Mouse (Mus musculus): Measurements from ENCODE around the gene Arhgap10. TPM values are rescaled to one million over a fixed set of nuclear protein-coding genes. Genes with fewer than 3 reads are reported as not detected.
A peak's percentile ranks its signal among the peaks of the same experiment; 100 is the strongest.

The Arhgap10 gene
- total and polyA plus RNA-seq, 3 experiments: 13.1 to 22.8 TPM; not detected in 1

DNA sequence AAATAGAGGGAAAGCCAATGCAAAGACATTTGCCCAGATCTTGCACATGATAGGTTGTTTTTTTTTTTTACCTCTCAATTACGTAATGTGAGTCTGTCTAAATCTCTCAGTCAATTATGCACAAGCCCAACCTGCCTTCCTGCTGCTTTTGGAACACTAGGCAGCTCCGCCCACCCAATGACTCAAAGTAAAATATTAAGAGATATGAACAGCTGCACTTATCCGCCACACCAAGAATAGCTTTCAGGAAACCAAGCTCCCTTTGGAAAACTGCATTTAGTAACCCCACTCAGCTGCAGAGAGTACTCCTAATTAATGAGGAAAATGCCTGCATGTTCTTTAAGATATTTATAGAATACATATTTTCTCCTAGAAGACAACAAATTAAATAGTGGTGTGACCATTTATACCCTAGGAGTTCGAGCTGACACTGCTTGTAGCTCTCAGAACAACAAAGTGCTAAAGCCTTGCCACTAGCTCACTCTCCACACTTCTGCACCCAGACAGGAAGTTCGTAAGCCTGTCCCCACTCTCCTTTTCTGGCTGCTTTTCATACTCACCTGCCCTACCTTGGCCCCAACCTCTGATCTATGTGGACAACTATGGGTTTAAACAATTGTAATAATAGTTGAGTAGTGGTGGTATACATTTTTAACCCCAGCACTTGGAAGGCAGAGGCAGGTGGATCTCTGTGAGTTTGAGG, 25.2 kb downstream of the Arhgap10 start (continued):
- TF ChIP-seq UBTF (IDR thresholded peaks at IDR 0.05; ENCODE audit: borderline replicate concordance, insufficient read depth, low read depth, low read length) (no peak), BHLHE40 (IDR thresholded peaks at IDR 0.05; ENCODE audit: borderline replicate concordance, low read depth, low read length) (no peak), NELFE (IDR thresholded peaks at IDR 0.05; ENCODE audit: low read depth, low read length) (no peak), NRF1 (IDR thresholded peaks at IDR 0.05; ENCODE audit: insufficient read depth, low read depth, low read length, poor library complexity, severe bottlenecking) (no peak), MXI1 (IDR thresholded peaks at IDR 0.05; ENCODE audit: low read depth, low read length) (no peak), GATA1 (IDR thresholded peaks at IDR 0.05; ENCODE audit: low read depth, low read length) (peak; percentile 50; the same call in 1 of the 2 replicates), GABPA (IDR thresholded peaks at IDR 0.05; ENCODE audit: low read depth, low read length) (no peak)

GRCm38 (mm10) chr8:77491231-77491923, 26.4 kb downstream of the Arhgap10 start:
- Histone ChIP-seq H3K27ac (ENCODE audit: control insufficient read depth, low read depth, low read length) (no peak overlapping the region), H3K9me3 (replicated peaks; ENCODE audit: insufficient read depth, low read length) (no peaks in the 10 kb centered on the region), H3K36me3 (ENCODE audit: control insufficient read depth in 1 of 2, insufficient read depth in 2 of 2, low read length in 2 of 2) (peaks cover 0 to 18% of the 10 kb centered on the region in 2 experiments; a peak in 2 of 4 replicates), H3K27me3 (ENCODE audit: control insufficient read depth in 1 of 2, insufficient read depth in 2 of 2, low read length in 2 of 2) (no peaks in the 10 kb centered on the region), H3K9ac (ENCODE audit: control insufficient read depth, low read depth, low read length, poor library complexity, severe bottlenecking) (no peak overlapping the region), H3K4me1 (ENCODE audit: control insufficient read depth in 1 of 2, insufficient read depth in 2 of 2, low read length in 2 of 2) (peaks cover 9 to 27% of the 10 kb centered on the region in 2 experiments), H3K4me3 (ENCODE audit: control insufficient read depth in 1 of 2, insufficient read depth in 1 of 2, low read depth in 2 of 2, low read length in 2 of 2) (no peak overlapping the region), H3K79me2 (ENCODE audit: control insufficient read depth, insufficient read depth, low read length, poor library complexity) (peaks cover 7% of the 10 kb centered on the region; the same call in 1 of the 2 replicates)
- TF ChIP-seq USF1 (IDR thresholded peaks at IDR 0.05; ENCODE audit: low read depth, low read length) (no peak), CHD2 (IDR thresholded peaks at IDR 0.05; ENCODE audit: low read length) (no peak), SIN3A (IDR thresholded peaks at IDR 0.05; ENCODE audit: low read length) (no peak; the same call in 1 of the 2 replicates), POLR2A (IDR thresholded peaks at IDR 0.05; ENCODE audit: control insufficient read depth in 1 of 2, insufficient read depth in 1 of 2, low read depth in 1 of 2, low read length in 2 of 2, poor library complexity in 1 of 2) (no peak), POLR2AphosphoS5 (IDR thresholded peaks at IDR 0.05; ENCODE audit: borderline replicate concordance, low read depth, low read length) (no peak), GATA1 (IDR thresholded peaks at IDR 0.05; ENCODE audit: low read depth, low read length) (no peak), E2F4 (IDR thresholded peaks at IDR 0.05; ENCODE audit: borderline replicate concordance, low read depth, low read length) (no peak), POLR2AphosphoS2 (IDR thresholded peaks at IDR 0.05; ENCODE audit: low read length) (no peak), SMC3 (IDR thresholded peaks at IDR 0.05; ENCODE audit: low read depth, low read length) (no peak), GABPA (IDR thresholded peaks at IDR 0.05; ENCODE audit: low read depth, low read length) (no peak)
- no peak for DNase-seq (ENCODE audit: low read depth, low spot score)
